Mouse (Mus musculus) monocyte, adult 5-6 weeks (primary cell): Measurements from ENCODE around the gene E2f2. TPM values are rescaled to one million over a fixed set of nuclear protein-coding genes. Genes with fewer than 3 reads are reported as not detected.

ENCODE experiments used
- ATAC-seq: fragments of 153-309, 156-312 bp; replicated peaks from 2 replicates; pipeline ENCODE4 v1.8.0; 2017; ENCODE audit warnings: mild to moderate bottlenecking; ENCODE audit not compliant: low TSS enrichment, insufficient number of reproducible peaks, severe bottlenecking, poor library complexity, low FRiP score
- total RNA-seq: library from RNA; stranded (forward); fragments of 200-1000, 200-491, 200-594 nt; gene quantifications from 3 replicates; pipeline ENCODE4 v1.2.3, GENCODE M21; 2017

E2f2 gene
- total RNA-seq, 1 experiment from 2014 or later: 18.4 TPM

- ATAC-seq: peak; percentile 88
Observed at GRCm38 (mm10) chr4:136143193-136143976, 28.8 kb upstream of the E2f2 start, which contains the start of gene Id3. Gene Id3 (plus strand): TSS chr4:136143497.

GRCm38 (mm10) chr4:136144126-136144926 is 27.9 kb upstream of the E2f2 start:
- ATAC-seq: no peak; the same call in 1 of the 2 replicates

- no peak for ATAC-seq
Observed at GRCm38 (mm10) chr4:136144927-136145292, 27.3 kb upstream of the E2f2 start.

DNA sequence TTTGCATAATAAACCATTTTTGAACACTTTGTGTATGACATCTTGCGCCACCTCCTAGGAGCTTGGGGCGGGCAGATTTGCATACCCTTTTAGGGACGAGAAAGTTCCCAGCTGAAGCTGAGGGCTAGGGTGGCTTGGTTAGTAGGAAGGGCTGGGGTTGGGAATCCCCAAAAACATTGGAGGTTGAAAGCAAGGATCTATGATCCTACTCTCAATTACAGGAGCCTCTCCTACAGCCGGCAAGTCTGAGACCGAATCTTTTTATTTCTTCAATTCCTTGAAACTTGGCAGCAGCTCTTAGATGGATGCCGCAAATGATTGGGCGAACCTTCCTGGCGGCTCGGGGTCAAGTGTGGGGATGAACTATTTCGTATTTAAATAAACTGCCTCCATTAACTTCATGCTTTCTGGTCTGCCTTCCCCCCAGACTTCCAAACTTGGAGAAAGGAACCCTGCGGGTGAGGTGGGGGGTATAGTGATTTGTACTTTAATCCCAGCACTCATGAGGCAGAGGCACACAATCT is 26.8 kb upstream of the E2f2 start:
- no peak for ATAC-seq

GRCm38 (mm10) chr4:136145991-136146711 is 26.0 kb upstream of the E2f2 start:
- no peak for ATAC-seq

- ATAC-seq: no peak
Observed at GRCm38 (mm10) chr4:136146712-136147154, 25.5 kb upstream of the E2f2 start.

DNA sequence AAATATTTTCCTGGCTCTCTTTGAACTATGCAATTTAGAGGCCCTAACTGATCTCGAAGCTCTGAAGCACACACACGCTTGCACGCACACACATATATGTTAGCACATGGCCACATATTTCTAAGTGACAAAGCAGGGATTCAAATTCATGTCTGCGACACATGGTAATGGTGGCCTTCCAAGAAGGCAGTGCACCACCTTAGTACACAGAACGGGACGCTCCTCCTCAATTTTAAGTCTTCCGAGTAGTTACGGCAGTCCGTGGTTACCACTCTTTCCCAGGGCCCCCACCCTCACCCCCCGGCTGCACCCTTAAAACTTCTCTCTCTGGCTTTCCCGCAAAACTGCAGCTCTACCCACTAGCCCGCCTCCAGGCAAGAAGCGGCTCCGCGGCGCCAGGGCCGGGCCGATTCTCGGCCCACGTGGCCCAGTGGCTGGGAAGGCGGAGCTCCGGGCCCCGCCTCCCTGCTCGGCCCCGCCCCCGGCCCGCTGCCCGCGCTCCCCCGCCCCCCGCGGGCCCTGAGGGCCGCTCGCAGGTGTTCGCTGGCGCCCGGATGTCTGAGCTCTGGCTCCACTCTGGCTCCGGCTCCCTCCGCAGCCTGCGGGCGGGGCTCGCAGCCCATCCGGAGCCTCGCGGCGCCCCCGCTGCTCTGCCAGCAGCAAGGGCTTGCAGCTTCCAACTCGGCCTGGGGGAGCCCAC is 24.6 kb upstream of the E2f2 start:
- ATAC-seq: peak; percentile 23; the same call in 1 of the 2 replicates

GRCm38 (mm10) chr4:136148342-136149044 is 23.7 kb upstream of the E2f2 start:
- no peak for ATAC-seq

DNA sequence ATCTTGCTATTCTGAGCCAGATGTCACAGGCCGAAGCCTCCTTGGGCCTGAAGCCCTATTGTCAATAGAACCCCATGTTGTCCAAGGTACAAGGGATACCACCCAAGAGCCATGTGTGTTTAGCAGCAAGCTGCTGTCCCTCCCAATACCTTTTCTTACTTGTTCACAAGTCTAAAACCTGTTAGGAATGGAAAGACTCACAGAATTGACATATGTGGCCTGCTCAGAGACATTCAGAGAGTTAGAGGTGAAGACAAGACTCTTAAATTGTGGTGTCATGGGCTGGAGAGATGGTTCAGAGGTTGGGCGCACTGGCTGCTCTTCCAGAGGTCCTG is 23.2 kb upstream of the E2f2 start:
- no peak for ATAC-seq

- ATAC-seq: no peak
Observed at GRCm38 (mm10) chr4:136149734-136150133, 22.5 kb upstream of the E2f2 start.

GRCm38 (mm10) chr4:136150596-136150995 is 21.6 kb upstream of the E2f2 start:
- no peak for ATAC-seq

DNA sequence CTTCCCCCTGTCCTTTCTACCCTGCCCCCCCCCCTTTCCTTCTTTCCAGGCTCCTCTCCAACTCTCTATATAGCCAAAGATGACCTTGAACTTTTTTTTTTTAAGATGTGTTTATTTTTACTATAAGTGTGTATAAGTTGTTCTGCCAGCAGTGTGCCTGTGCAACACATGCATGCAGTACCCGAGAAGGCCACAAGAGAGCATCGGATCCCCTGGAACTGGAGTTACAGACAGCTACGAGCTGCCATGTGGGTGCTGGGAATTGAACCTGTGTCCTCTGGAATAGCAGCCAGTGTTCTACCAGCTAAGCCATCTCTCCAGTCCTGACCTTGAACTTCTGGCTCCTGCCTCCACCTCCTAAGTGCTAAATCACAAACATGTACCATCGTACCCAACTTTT is 19.4 kb upstream of the E2f2 start:
- ATAC-seq: no peak

DNA sequence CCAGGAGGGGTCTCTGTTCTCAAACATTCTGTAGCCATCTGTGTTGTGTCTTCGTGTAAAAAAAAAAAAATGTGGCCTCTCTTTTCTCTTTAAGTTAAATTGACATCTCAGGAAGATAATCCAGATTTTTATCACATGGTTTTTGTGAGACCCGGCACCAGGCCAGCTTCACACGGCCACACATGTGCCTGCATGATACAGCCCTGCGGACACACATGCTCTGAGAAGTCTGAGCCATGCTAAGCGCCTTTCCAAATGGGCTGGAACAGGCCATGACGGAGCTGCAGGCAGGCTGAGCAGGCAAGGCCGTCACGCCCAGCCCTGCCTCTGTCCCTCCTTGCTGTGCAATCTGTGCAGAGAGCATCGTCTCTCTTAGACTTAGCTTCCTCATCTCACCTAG is 17.7 kb upstream of the E2f2 start:
- no peak for ATAC-seq

DNA sequence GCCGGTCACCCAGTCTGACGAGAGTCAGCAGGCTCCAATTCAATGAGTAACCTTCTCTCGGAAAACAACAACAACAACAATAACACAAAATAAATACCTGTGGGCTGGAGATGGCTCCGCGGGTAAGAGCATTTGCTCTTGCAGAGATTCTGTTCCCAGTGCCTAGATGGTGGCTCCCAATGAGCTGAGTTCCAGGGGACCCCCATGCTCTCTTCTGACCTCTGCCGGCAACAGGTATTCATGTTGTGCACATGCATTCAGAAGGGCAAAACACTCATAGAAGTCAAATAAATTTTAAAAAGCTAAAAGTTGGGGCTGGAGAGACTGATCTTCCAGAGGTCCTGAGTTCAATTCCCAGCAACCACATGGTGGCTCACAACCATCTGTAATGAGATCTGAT is 13.7 kb upstream of the E2f2 start:
- ATAC-seq: no peak

DNA sequence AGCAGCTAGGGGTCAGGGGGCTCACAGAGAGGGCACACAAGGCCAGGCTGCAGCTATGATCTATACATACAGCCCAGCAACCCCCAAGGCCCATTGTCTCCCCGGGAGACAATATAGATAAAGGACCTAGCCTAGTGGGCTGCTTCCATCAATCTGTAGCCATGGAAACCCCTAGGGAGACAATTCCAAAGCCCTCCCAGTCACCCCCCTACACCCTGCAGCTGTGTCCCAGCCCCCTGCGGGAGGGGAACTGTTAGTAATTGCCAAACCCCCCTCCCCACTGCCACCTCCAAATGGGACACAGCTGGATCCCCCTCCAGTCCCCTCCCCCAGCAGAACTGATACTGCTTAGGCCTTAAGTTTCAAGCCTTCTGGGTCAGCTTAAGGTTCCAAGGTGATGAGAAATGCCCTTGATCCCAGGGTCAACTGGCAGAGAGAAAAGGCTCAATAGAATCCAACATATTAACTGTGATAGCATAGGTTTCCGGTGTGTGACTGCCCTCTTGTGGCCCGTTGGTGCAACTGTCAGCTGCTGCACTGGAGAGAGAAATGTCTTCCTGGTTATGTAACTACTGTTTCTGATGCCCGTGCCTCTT is 12.3 kb upstream of the E2f2 start:
- ATAC-seq: peak; percentile 88

DNA sequence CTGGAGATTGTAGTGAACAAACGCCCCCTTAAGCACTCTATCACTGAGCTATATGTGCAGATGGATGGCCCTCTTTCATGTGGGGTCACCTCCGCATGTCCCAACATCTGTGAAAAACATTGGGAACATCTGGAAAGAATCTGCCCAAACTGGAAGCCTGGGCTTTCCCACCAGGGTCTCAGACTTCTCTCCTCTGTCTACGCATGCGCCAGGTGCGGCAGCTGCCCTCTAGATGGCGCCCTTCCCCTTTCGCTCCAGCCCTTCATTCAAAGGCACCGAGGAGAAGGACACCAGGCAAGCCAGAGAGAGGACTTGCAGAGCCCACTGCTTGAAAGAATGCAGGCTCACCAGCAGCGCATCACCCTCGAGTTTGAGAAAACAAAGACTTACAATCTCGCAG is 8.7 kb upstream of the E2f2 start:
- peak; percentile 88 for ATAC-seq

DNA sequence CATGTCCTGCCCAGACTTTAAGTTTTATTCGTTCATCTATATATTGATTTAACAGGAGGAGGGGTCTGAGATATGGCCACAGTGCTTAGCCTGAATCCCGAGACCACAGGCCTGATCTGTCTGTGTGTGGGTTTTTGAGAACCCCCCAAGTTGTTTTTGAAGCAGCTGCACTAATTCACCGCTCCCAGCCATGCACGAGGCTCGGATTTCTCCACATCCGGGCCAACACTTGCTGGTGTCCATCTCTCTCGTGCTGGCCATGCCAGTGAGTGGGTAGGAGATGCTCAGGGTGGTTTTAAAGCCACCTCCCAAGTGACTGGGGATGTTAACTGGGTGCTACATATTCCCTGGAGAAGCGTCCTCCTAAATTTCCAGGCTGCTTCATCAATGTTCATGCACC is 7.2 kb upstream of the E2f2 start:
- no peak for ATAC-seq

DNA sequence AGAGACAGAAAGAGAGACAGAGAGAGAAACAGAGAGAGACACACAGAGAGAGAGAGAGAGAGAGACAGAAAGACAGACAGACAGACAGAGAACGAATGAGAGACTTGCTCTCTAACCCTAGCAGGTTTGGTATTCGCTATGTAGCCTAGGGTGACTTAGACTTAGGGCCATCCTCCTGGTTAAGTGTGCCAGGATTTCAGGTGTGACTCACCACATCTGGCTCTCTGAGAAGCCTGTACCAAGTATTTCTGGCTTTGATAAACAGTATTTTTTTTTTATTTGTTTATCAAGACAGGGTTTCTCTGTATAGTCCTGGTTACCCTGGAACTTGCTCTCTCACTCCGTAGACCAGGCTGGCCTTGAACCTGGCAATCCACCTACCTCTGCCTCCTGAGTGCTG is 4.5 kb upstream of the E2f2 start:
- ATAC-seq: no peak
